Mouse (Mus musculus): ENCODE results near the gene Sun3. TPM values are rescaled to one million over a fixed set of nuclear protein-coding genes. Genes with fewer than 3 reads are reported as not detected.

Sun3 gene
- not detected in 2 replicates for polyA plus RNA-seq (2012; rRNA removed)

DNA sequence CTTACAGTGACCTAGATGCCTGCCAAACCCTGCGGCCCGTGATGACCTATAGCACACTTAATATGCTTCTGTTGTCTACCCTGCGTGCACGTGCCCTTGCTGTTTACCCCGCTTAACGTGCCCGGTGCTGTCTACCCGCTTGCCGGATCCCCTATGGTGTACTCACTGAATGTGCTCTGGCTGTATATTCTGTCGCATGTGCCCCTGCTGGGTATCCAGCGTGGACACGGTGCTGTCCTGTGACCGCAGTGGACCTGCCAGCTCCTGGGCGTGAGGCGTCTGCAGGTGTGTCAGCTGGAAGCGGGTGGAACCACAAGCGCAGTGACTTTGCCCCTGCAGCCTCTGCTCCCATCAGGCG is at the start of gene Sun3:
Gene Sun3 (minus strand): TSS at position 289 of the 358 bp plus-strand sequence.
- TF ChIP-seq POLR2A (IDR thresholded peaks at IDR 0.05; ENCODE audit: control insufficient read depth, extremely low read depth, insufficient read depth, low read length, poor library complexity) (no peak), CTCF (IDR thresholded peaks at IDR 0.05; ENCODE audit: borderline replicate concordance, control insufficient read depth, extremely low read depth, insufficient read depth, low read length, poor library complexity) (no peak)
- 1% methylated on average over 18 of the region's 18 CpGs for WGBS
- no peaks in the 10 kb centered on the region for H3K36me3 ChIP-seq (ENCODE audit: control insufficient read depth, insufficient read depth, low read length)
- peaks cover 9% of the 10 kb centered on the region for H3K4me1 ChIP-seq (replicated peaks; ENCODE audit: control insufficient read depth, insufficient read depth, low read length)
- no peak within 1 kb of the TSS for H3K27ac ChIP-seq (ENCODE audit: control insufficient read depth, insufficient read depth, low read length)
- peak within 1 kb of the TSS; percentile 5 for H3K4me3 ChIP-seq (ENCODE audit: control insufficient read depth, insufficient read depth, low read length)
- DNase-seq: no peak
- H3K27me3 ChIP-seq (ENCODE audit: control insufficient read depth, insufficient read depth, low read length): no peaks in the 10 kb centered on the region; the same call in 1 of the 2 replicates

DNA sequence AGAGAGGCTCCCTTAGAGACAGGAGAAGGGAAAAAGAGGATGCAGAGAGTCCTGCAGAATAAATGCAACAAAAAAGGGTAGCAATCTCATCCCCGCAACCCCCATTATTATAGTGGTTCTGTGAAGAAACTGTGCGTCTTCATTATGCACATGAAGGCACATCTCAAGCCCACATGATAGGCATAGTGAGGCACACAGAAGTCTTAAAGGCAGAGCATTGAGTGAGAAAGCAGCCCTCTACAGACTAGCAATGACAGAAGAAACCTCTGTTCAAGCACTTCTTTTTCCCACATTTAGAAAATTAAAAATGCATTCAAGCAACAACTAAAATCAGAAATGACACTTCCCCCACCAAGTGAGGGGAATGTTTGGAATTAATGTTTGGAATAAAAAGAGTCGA is 27.7 kb upstream of the Sun3 start:
- H3K4me3 ChIP-seq (ENCODE audit: control insufficient read depth, insufficient read depth, low read length): no peak overlapping the region
- no peaks in the 10 kb centered on the region for H3K27me3 ChIP-seq (ENCODE audit: control insufficient read depth, insufficient read depth, low read length)
- TF ChIP-seq POLR2A (IDR thresholded peaks at IDR 0.05; ENCODE audit: control insufficient read depth, extremely low read depth, insufficient read depth, low read length, poor library complexity) (no peak), CTCF (IDR thresholded peaks at IDR 0.05; ENCODE audit: borderline replicate concordance, control insufficient read depth, extremely low read depth, insufficient read depth, low read length, poor library complexity) (no peak)
- no peak for DNase-seq
- 94% methylated on average over 3 of the region's 3 CpGs for WGBS
- H3K27ac ChIP-seq (ENCODE audit: control insufficient read depth, insufficient read depth, low read length): no peak overlapping the region
- no peaks in the 10 kb centered on the region for H3K4me1 ChIP-seq (replicated peaks; ENCODE audit: control insufficient read depth, insufficient read depth, low read length)
- no peaks in the 10 kb centered on the region for H3K36me3 ChIP-seq (ENCODE audit: control insufficient read depth, insufficient read depth, low read length)

DNA sequence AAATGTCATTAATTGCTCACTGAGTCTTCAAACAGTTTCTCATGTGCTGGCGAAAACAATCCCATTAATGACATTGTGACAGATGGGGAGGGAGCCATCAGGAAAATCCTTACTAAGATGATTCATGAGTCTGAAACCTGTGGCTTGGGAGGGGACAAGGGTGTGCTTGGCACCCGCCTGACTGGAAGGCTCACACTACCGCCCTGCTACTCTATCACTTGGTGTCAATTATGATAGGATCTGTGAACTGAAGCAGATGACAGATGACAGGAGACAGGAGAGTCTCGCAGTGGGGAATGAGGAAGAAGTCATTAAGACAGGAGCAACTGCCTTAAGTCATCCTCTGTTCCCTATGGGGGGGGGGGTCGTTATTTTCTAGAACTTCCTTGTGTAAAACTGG is 11.7 kb upstream of the Sun3 start:
- H3K27me3 ChIP-seq (ENCODE audit: control insufficient read depth, insufficient read depth, low read length): no peaks in the 10 kb centered on the region
- no peak overlapping the region for H3K4me3 ChIP-seq (ENCODE audit: control insufficient read depth, insufficient read depth, low read length)
- DNase-seq: no peak
- TF ChIP-seq CTCF (IDR thresholded peaks at IDR 0.05; ENCODE audit: borderline replicate concordance, control insufficient read depth, extremely low read depth, insufficient read depth, low read length, poor library complexity): no peak
- no peak for TF ChIP-seq POLR2A (IDR thresholded peaks at IDR 0.05; ENCODE audit: control insufficient read depth, extremely low read depth, insufficient read depth, low read length, poor library complexity)
- H3K36me3 ChIP-seq (ENCODE audit: control insufficient read depth, insufficient read depth, low read length): no peaks in the 10 kb centered on the region
- 22% methylated on average over 5 of the region's 5 CpGs for WGBS
- H3K4me1 ChIP-seq (replicated peaks; ENCODE audit: control insufficient read depth, insufficient read depth, low read length): 0 out of 2 replicates have a peak, but pooled peaks cover 5% of the 10 kb centered on the region
- H3K27ac ChIP-seq (ENCODE audit: control insufficient read depth, insufficient read depth, low read length): no peak overlapping the region

DNA sequence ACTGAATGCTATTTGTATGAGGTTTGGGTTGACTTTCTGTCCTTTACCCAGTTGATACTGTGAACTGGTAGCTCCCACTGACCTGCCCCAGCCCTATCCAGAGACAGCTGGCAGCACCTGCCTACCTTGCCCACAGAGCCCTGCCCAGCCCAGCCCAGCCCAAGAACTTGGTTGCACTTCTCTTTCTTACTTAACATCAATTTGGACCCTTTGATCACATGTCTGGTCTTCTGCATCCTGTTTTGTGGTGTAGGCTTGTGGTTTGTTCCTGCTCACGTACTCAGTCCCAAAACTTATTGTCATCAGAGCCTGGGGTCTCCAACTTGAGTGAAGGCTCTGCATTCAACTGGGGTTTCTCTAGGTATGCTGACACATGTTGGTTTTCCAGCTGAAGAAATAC is 11.2 kb upstream of the Sun3 start:
- H3K4me1 ChIP-seq (replicated peaks; ENCODE audit: control insufficient read depth, insufficient read depth, low read length): 0 out of 2 replicates have a peak, but pooled peaks cover 5% of the 10 kb centered on the region
- no peak for TF ChIP-seq POLR2A (IDR thresholded peaks at IDR 0.05; ENCODE audit: control insufficient read depth, extremely low read depth, insufficient read depth, low read length, poor library complexity)
- no peak for TF ChIP-seq CTCF (IDR thresholded peaks at IDR 0.05; ENCODE audit: borderline replicate concordance, control insufficient read depth, extremely low read depth, insufficient read depth, low read length, poor library complexity)
- no peaks in the 10 kb centered on the region for H3K36me3 ChIP-seq (ENCODE audit: control insufficient read depth, insufficient read depth, low read length)
- DNase-seq: no peak
- 8% methylated on average over 1 of the region's 1 CpGs for WGBS
- H3K27me3 ChIP-seq (ENCODE audit: control insufficient read depth, insufficient read depth, low read length): no peaks in the 10 kb centered on the region
- no peak overlapping the region for H3K4me3 ChIP-seq (ENCODE audit: control insufficient read depth, insufficient read depth, low read length)
- no peak overlapping the region for H3K27ac ChIP-seq (ENCODE audit: control insufficient read depth, insufficient read depth, low read length)

DNA sequence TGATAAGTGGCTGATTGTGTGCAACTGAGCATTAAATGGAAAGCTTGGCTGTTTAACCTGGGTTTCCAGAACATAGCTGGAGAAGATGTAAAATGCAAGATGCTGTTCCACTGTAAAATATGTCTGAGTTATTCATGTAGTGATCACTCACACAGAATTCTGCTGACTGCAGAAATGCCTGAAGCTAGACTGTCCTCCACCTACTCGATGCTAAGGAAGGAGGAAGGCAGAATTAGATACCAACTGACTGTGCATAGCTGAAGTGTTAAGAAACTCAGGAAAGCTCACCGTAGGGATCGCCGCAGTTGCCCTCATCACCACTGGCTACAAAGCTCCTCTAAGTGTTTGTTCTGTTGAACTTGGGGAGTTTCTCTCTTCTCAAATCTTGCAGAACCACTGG is 8.9 kb upstream of the Sun3 start:
- Histone ChIP-seq H3K27me3 (ENCODE audit: control insufficient read depth, insufficient read depth, low read length) (no peaks in the 10 kb centered on the region), H3K36me3 (ENCODE audit: control insufficient read depth, insufficient read depth, low read length) (no peaks in the 10 kb centered on the region), H3K27ac (ENCODE audit: control insufficient read depth, insufficient read depth, low read length) (no peak overlapping the region), H3K4me1 (replicated peaks; ENCODE audit: control insufficient read depth, insufficient read depth, low read length) (0 out of 2 replicates have a peak, but pooled peaks cover 5% of the 10 kb centered on the region), H3K4me3 (ENCODE audit: control insufficient read depth, insufficient read depth, low read length) (no peak overlapping the region)
- WGBS: 93% methylated on average over 4 of the region's 4 CpGs
- DNase-seq: no peak
- TF ChIP-seq POLR2A (IDR thresholded peaks at IDR 0.05; ENCODE audit: control insufficient read depth, extremely low read depth, insufficient read depth, low read length, poor library complexity): no peak
- no peak for TF ChIP-seq CTCF (IDR thresholded peaks at IDR 0.05; ENCODE audit: borderline replicate concordance, control insufficient read depth, extremely low read depth, insufficient read depth, low read length, poor library complexity)

DNA sequence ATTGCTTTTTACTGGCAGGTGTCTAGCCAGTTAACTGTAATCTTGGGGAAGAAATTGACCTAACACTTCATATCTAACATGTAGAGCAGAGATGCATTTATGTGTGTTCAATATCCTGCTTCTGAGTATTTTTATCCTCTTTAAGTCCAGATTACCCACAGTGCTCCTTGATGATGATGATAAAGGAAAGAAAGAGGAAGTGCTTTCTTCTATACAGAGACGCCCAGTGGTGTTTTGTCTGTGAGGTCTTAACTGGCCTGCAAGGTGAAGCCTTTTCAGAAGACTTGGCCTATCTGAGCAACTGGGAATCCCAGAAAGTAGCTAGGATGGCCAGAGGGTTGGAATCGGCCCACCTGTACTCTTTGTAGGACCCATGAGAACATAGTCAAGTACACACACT is 8.1 kb upstream of the Sun3 start:
- TF ChIP-seq POLR2A (IDR thresholded peaks at IDR 0.05; ENCODE audit: control insufficient read depth, extremely low read depth, insufficient read depth, low read length, poor library complexity) (no peak), CTCF (IDR thresholded peaks at IDR 0.05; ENCODE audit: borderline replicate concordance, control insufficient read depth, extremely low read depth, insufficient read depth, low read length, poor library complexity) (no peak)
- Histone ChIP-seq H3K27me3 (ENCODE audit: control insufficient read depth, insufficient read depth, low read length) (no peaks in the 10 kb centered on the region), H3K27ac (ENCODE audit: control insufficient read depth, insufficient read depth, low read length) (no peak overlapping the region), H3K4me1 (replicated peaks; ENCODE audit: control insufficient read depth, insufficient read depth, low read length) (0 out of 2 replicates have a peak, but pooled peaks cover 5% of the 10 kb centered on the region), H3K4me3 (ENCODE audit: control insufficient read depth, insufficient read depth, low read length) (no peak overlapping the region), H3K36me3 (ENCODE audit: control insufficient read depth, insufficient read depth, low read length) (no peaks in the 10 kb centered on the region)
- DNase-seq: no peak
- WGBS: 59% methylated on average over 2 of the region's 2 CpGs

DNA sequence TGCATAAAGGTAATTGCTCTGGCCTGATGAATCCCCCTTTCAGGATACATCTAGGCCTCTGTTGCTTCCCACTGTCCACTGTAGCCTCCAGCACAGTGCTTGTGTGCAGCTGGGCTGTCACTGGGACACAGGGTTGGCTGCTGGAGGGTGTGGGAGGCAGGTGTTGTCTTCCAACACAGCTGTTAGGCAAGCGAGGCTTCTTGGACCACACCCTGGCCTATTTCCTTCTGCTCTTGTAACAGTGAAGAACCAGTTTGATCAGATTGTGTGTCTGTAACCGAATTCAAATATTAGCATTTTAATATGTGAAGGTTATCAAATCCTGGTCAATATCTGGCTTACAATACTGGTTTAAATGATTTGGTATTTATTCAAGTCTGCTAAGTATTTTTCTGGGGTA is 3.1 kb upstream of the Sun3 start:
- 63% methylated on average over 2 of the region's 2 CpGs for WGBS
- Histone ChIP-seq H3K36me3 (ENCODE audit: control insufficient read depth, insufficient read depth, low read length) (no peaks in the 10 kb centered on the region), H3K27ac (ENCODE audit: control insufficient read depth, insufficient read depth, low read length) (no peak overlapping the region), H3K4me1 (replicated peaks; ENCODE audit: control insufficient read depth, insufficient read depth, low read length) (peaks cover 9% of the 10 kb centered on the region), H3K27me3 (ENCODE audit: control insufficient read depth, insufficient read depth, low read length) (no peaks in the 10 kb centered on the region; the same call in 1 of the 2 replicates), H3K4me3 (ENCODE audit: control insufficient read depth, insufficient read depth, low read length) (no peak overlapping the region)
- DNase-seq: no peak
- TF ChIP-seq POLR2A (IDR thresholded peaks at IDR 0.05; ENCODE audit: control insufficient read depth, extremely low read depth, insufficient read depth, low read length, poor library complexity) (no peak), CTCF (IDR thresholded peaks at IDR 0.05; ENCODE audit: borderline replicate concordance, control insufficient read depth, extremely low read depth, insufficient read depth, low read length, poor library complexity) (no peak)

Data from thymus, adult 2 months (tissue).